Mouse (Mus musculus): Measurements from ENCODE around the gene Stx1b.
"Not testable (repeated sequence)": the region's sequence is repeated elsewhere in the genome, so short reads cannot be mapped to it uniquely, and the experiment has no call there.

Stx1b gene

GRCm38 (mm10) chr7:127777474-127778266, 46.7 kb downstream of the Stx1b start:
- intact Hi-C loops (cut with DNase I), result no loop called here

GRCm38 (mm10) chr7:127776878-127777473, 47.4 kb downstream of the Stx1b start:
- intact Hi-C loops (cut with DNase I), result no loop called here

- intact Hi-C loops (cut with DNase I), result no loop called here
Observed at GRCm38 (mm10) chr7:127776426-127776825, 47.9 kb downstream of the Stx1b start, which contains the start of gene Setd1a. TSS of gene Setd1a (plus strand) at chr7:127776670.

DNA sequence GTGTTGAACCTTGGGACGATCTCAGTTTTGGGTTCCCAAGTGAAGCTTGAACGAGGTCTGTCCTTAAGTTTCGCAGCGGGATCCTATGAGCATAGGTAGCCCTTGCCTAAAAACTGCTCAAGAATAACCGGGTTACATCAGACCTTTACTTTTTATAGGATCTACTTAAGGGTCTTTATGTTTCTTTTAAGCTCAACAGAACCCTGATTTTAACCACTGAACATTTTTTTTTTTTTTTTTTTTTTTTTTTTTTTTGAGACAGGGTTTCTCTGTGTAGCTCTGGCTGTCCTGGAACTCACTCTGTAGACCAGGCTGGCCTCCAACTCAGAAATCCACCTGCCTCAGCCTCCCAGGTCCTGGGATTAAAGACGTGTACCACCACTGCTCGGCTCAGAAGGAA, 48.5 kb downstream of the Stx1b start:
- intact Hi-C loops (cut with DNase I), result not testable (repeated sequence)

DNA sequence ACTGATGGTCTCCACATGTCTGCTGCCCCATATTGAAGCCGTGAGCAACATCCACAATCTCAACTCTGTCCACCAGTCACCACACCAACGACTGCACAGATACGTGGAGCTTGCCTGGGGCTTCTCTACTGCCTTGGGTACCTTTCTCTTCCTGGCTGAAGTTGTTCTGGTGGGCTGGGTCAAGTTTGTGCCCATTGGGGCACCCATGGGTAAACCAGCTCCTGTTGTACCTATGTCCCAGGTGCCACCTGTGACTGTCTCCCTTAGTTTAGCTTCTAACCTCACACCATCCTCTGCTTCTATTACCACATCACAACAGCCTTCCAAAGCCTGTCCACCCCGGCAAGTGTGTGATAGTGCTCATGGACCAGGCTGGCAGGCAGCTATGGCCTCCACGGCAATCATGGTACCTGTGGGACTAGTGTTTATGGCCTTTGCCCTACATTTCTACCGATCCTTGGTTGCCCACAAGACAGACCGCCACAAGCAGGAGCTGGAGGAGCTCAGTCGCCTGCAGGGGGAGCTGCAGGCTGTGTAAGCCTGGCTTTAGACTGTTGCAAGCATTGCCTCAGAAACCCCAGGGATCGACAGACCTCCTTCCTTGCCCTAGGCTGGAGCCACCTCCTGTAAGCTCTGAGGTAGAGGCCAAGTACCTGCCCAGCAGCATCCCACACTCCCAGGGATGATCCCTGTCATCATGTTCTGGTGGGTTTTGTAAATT, 50.5 kb downstream of the Stx1b start:
- intact Hi-C loops (cut with DNase I), result no loop called here

DNA sequence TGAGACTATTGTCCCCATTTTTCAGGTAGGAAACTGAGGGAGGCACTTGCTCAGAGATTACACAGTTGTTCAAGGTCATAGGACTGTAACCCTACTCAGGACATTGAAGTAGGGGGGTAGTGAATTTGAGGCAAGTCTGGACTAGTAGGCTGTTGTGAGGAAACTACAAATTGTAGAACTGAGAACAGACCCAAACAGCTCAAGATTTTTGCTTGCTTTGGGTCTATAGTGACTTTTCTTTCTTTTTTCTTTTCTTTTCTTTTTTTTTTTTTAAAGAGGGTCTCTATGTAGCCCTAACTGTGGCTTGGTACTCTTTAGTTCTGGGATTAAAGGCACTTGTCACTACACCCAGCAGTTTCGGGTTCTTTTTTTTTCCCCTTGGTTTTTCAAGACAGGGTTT, 51.8 kb downstream of the Stx1b start:
- intact Hi-C loops (cut with DNase I), result no loop called here

GRCm38 (mm10) chr7:127772080-127772479, 52.3 kb downstream of the Stx1b start:
- intact Hi-C loops (cut with DNase I), result no loop called here

DNA sequence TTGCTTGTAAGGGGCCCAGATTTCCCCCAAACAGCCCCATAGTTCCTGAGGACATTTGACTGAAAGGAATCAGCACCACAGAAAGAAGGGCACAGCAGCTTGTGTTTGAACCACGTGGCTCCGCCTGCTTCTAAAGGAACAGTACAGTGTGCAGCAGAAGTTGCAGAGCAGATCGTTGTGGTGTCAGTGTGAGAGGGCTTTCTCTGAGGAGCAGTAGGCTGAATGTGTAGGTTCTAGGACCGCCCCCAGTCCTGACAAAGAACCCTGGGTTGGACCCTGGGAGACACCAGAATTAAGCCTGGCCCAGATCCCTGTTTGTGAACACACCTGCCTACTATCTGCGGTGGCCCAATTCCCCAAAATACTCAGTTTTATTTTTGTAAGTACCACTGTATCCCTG, 53.1 kb downstream of the Stx1b start:
- intact Hi-C loops (cut with DNase I), result no loop called here

DNA sequence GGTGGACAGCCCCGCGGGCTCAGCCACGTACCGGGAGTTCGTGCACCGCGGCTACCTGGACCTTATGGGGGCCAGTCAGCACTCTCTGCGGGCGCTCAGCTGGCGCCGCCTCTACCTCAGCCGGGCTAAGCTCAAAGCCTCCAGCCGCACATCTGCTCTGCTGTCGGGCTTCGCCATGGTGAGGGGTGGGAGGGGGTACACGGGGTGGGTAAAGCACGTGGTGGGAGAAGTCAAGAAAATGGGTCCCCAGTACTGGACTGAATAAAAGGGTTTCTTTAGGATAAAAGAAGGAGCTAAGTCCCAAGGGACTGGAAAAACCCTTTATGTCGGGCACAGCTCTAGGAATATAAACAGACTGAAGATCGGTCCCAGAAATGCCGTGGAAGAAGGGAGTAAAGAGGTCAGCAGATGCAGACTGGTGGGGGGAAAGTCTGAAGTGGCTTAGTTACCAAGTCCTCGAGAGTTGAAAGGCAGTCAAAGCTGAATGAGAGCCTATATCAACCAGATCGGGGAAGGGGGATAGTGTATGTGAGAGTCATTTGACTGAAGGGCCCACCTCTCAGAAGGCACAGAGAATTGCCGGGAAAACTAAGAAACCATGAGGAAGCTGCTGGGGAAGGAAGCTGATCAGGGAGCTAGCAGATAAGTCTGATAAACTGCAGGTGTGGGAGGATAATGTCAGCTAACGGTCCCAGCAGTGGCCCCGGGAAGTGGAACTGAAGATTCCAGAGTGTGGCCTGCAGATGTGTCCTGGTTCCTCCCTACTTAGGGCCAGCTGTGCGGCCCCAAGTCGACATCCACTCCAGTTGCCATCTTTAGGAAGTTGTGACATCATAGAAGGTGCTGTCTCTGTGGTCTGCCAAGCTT, 54.1 kb downstream of the Stx1b start:
- intact Hi-C loops (cut with DNase I), result no loop called here

DNA sequence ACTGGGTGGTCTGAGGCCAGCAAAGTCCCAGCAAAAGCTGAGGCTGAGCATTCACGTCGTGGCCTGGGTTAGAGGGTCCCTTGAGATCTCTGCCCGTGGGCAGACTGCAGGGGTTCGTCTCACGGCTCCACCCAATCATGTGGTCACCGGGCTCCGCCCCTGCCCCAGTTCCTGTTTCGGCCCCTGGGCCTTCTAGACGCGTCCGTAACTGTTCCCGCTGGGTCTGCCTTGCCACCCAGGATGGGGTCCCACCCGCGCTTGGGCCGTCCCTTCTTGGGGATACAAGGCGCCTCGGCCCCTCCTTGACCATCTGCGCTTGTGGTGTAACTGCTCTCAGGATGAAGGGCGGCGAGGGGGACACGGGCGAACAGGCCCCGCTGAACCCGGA, 54.7 kb downstream of the Stx1b start, which contains the start of gene Orai3:
Orai3 (plus strand) TSS at position 165 of the 388 bp plus-strand sequence.
- intact Hi-C loops (cut with DNase I), result loop anchor here (5.0 kb wide), 1 partner anchor 92 kb away; no protein-coding TSS in a partner anchor

DNA sequence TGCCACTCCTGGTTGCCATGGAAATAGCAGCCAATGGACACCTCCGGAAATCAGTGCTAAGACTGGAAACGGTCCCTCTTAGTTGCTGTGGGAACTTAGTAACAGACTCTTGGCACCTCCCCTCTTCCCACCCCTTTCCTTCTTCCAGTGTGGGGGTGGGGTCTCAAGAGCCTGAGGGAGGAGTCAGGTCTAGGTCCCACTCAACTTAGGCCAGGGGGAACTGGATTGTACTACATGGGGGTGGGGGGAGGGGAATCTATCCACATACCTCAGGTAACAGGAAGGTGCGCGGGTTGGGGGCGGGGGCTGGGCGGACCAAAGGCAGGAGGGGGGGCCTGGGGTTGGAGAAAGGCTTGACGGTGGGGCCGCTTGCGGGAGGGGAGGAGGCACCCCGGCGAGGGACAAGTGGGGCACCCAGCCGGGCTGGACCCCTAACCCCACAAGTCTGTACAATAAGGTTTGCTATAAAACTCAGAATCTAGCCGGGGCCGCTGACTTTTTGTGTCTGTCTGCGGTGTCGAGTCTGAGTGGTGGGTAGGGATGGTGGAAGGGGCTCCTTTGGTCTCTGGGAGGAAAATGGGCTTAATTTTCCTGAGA, 55.3 kb downstream of the Stx1b start:
- intact Hi-C loops (cut with DNase I), result loop anchor here (5.0 kb wide), 1 partner anchor 92 kb away; no protein-coding TSS in a partner anchor

GRCm38 (mm10) chr7:127768346-127768996, 55.9 kb downstream of the Stx1b start:
- intact Hi-C loops (cut with DNase I), result loop anchor here (5.0 kb wide), 1 partner anchor 91 kb away; no protein-coding TSS in a partner anchor

DNA sequence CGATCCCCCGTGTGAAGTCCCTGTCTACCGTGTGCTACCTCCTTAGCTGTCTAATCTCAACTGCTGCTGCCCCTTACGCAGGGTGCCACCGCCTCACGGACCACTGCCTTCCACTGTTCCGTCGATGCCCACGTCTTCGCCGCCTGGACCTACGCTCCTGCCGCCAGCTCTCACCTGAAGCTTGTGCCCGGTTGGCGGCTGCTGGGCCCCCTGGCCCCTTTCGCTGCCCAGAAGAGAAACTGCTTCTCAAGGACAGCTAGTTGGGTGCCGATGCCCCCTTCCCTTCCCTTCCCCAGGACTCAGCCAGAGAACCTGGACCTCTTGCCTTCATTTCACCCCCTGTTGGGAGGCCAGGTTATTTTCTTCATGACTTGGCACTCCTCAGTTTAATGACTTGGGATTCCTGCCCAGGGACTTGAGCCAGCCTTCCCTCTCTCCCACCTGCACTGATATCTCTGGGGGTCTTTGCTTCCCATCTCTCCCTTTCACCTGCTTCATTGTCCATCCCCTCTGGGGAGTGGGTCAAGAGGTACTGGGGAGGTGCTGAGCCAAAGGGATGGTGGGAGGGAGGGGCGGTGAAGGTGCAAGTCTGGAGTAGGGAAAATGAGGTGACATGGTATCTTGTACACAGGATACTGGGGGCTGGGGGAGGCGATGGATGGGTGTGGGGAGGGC, 56.5 kb downstream of the Stx1b start:
- intact Hi-C loops (cut with DNase I), result loop anchor here (5.0 kb wide), 1 partner anchor 91 kb away; no protein-coding TSS in a partner anchor

GRCm38 (mm10) chr7:127766851-127767609, 57.3 kb downstream of the Stx1b start:
- intact Hi-C loops (cut with DNase I), result loop anchor here (5.0 kb wide), 1 partner anchor 90 kb away; no protein-coding TSS in a partner anchor

DNA sequence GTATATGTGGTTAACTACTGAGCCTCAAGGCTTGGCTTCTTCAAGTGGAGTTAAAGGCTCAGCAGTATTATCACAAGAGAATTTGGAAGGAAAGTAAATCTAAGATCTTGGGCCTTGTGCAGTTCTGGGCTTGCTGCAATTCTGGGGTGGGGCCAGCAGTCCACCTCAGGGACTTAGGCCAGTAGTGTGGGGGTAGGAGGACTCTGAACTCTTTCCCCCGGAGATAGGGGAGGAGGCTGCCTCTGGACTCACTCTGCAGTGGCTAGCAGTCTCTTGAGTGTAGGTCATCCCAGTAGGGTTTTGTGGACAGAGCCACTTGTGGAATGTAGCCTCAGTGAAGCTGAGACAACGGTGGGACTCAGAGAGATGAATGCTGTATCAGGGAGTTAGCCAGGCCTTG, 58.6 kb downstream of the Stx1b start:
- intact Hi-C loops (cut with DNase I), result loop anchor here (5.0 kb wide), 1 partner anchor 88 kb away; no protein-coding TSS in a partner anchor

GRCm38 (mm10) chr7:127763642-127764041, 60.7 kb downstream of the Stx1b start:
- intact Hi-C loops (cut with DNase I), result no loop called here

GRCm38 (mm10) chr7:127761026-127761425, 63.3 kb downstream of the Stx1b start:
- intact Hi-C loops (cut with DNase I), result no loop called here

DNA sequence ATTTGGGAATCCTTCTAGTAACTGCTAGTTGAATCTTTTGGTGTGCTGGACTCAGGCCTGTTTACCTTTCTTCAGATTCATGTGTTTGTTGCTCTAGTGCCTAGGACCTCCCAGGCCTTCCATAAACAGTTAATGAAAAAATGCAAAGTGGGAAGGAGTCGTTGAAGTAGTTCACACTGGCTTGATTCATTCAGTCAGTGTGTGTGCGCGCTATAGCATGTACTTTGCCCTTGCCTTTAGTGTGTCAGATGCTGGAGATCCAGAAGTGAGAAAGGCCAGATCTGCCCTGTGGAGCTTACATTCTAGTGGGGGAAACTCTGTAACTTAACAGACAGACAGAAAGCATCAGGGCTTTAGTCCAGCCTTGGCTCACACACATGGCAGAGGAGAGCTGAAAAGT, 63.9 kb downstream of the Stx1b start:
- intact Hi-C loops (cut with DNase I), result no loop called here
